Mouse (Mus musculus) midbrain, embryonic 13.5 days (tissue): ENCODE data around the gene Bicc1. TPM values are rescaled to one million over a fixed set of nuclear protein-coding genes. Genes with fewer than 3 reads are reported as not detected.

Experiments
- ATAC-seq: fragments of 200-750 bp; cut with Nextera tagmentation; 2 replicates; pipeline ENCODE4 v1.8.0; 2017; ENCODE audit warnings: mild to moderate bottlenecking, moderate TSS enrichment, moderate library complexity
- H3K27ac ChIP-seq: fragments of 300-500 bp; sonication (generic); 2 replicates; pipeline ENCODE4 v1.5.1; 2015; ENCODE audit warnings: inconsistent platforms, mild to moderate bottlenecking, moderate library complexity
- H3K27me3 ChIP-seq: fragments of 300-500 bp; sonication (generic); 2 replicates; pipeline ENCODE4 v1.6.1; 2015; ENCODE audit warnings: mild to moderate bottlenecking, inconsistent platforms
- H3K36me3 ChIP-seq: fragments of 300-500 bp; sonication (generic); 2 replicates; pipeline ENCODE4 v1.6.1; 2015; ENCODE audit warnings: mild to moderate bottlenecking, inconsistent platforms
- H3K4me1 ChIP-seq: fragments of 300-500 bp; sonication (generic); replicated peaks from 2 replicates; pipeline ENCODE4 v1.6.1; 2015; ENCODE audit warnings: inconsistent platforms
- H3K4me2 ChIP-seq: fragments of 300-500 bp; sonication (generic); replicated peaks from 2 replicates; pipeline ENCODE4 v1.6.1; 2015; ENCODE audit warnings: moderate library complexity, mild to moderate bottlenecking, inconsistent platforms
- H3K4me3 ChIP-seq: fragments of 300-500 bp; sonication (generic); replicated peaks from 2 replicates; pipeline ENCODE4 v1.5.1; 2015; ENCODE audit warnings: mild to moderate bottlenecking, inconsistent platforms
- H3K9ac ChIP-seq: fragments of 300-500 bp; sonication (generic); replicated peaks from 2 replicates; pipeline ENCODE4 v1.6.1; 2015; ENCODE audit warnings: mild to moderate bottlenecking, inconsistent platforms
- H3K9me3 ChIP-seq: fragments of 300-500 bp; sonication (generic); 2 replicates; pipeline ENCODE4 v1.6.1; 2016; ENCODE audit warnings: mild to moderate bottlenecking, inconsistent platforms
- WGBS: fragments of 180-500 bp; shearing (Covaris S2); methylation state at CpG from one replicate; pipeline ENCODE4 v1.1.7; 2015; 5-methylcytosine and 5-hydroxymethylcytosine counted together
- polyA plus RNA-seq: library from polyadenylated mRNA; unstranded; fragments of >200 nt; fragmentation: Nextera tagmentation; extraction: Ambion mirVana; gene quantifications from 2 replicates; pipeline ENCODE4 v1.2.1, GENCODE M21; 2015

Bicc1 gene
- polyA plus RNA-seq, 1 experiment from 2014 or later = 3.7 TPM

- Histone ChIP-seq H3K9ac (no peak overlapping the region), H3K4me3 (no peak overlapping the region), H3K9me3 (0 out of 2 replicates have a peak, but pooled peaks cover 3% of the 10 kb centered on the region), H3K4me2 (no peak overlapping the region), H3K27ac (no peak overlapping the region), H3K36me3 (no peaks in the 10 kb centered on the region), H3K27me3 (no peaks in the 10 kb centered on the region), H3K4me1 (no peaks in the 10 kb centered on the region)
- ATAC-seq = no peak
- 89% methylated on average over 6 of the region's 6 CpGs for WGBS
Measured at GRCm38 (mm10) chr10:70916697-70917096, 242.8 kb downstream of the Bicc1 start.

DNA sequence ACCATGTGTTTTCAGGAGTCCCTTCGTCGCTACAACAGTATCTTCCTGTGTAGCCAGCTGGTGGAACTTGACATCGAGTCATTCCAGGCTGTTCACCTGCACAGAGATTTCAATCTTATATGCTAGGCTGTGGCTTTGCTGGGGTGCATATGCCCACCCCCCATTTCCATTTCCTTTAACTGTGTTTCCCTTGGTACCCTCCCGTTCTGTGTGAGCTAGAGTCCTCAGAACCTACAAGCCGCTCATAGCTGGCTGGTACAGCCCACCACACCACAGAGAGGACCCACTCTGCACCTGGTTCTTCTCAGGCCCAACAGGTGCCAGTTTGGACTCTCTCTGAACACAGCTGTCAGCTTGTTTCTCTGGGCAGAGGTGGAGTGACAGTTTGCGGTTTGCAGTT is 244.4 kb downstream of the Bicc1 start:
- H3K4me1 ChIP-seq = no peaks in the 10 kb centered on the region
- H3K4me2 ChIP-seq = no peak overlapping the region
- H3K27ac ChIP-seq = no peak overlapping the region
- no peak for ATAC-seq
- H3K9me3 ChIP-seq = 0 out of 2 replicates have a peak, but pooled peaks cover 3% of the 10 kb centered on the region
- 96% methylated on average over 6 of the region's 6 CpGs for WGBS
- H3K9ac ChIP-seq = no peak overlapping the region
- no peaks in the 10 kb centered on the region for H3K27me3 ChIP-seq
- no peak overlapping the region for H3K4me3 ChIP-seq
- H3K36me3 ChIP-seq = no peaks in the 10 kb centered on the region

GRCm38 (mm10) chr10:70903936-70904335 is 255.6 kb downstream of the Bicc1 start:
- no peak overlapping the region for H3K4me2 ChIP-seq
- H3K36me3 ChIP-seq = no peaks in the 10 kb centered on the region
- H3K4me3 ChIP-seq = no peak overlapping the region
- WGBS = 53% methylated on average over 7 of the region's 7 CpGs
- peaks cover 21% of the 10 kb centered on the region for H3K4me1 ChIP-seq
- H3K9me3 ChIP-seq = no peaks in the 10 kb centered on the region
- H3K27ac ChIP-seq = no peak overlapping the region
- ATAC-seq = no peak
- no peak overlapping the region for H3K9ac ChIP-seq
- H3K27me3 ChIP-seq = no peaks in the 10 kb centered on the region

GRCm38 (mm10) chr10:70902751-70903485 is 256.6 kb downstream of the Bicc1 start:
- Histone ChIP-seq H3K4me3 (no peak overlapping the region), H3K27me3 (no peaks in the 10 kb centered on the region), H3K4me2 (no peak overlapping the region), H3K9me3 (no peaks in the 10 kb centered on the region), H3K27ac (peak overlapping the region; percentile 27; the same call in 1 of the 2 replicates), H3K4me1 (peaks cover 21% of the 10 kb centered on the region), H3K9ac (no peak overlapping the region), H3K36me3 (no peaks in the 10 kb centered on the region)
- ATAC-seq = 0 out of 2 replicates have a peak, but pooled peaks have one; percentile 34
- 65% methylated on average over 5 of the region's 5 CpGs for WGBS

GRCm38 (mm10) chr10:70901193-70901875 is 258.2 kb downstream of the Bicc1 start:
- 45% methylated on average over 11 of the region's 11 CpGs for WGBS

DNA sequence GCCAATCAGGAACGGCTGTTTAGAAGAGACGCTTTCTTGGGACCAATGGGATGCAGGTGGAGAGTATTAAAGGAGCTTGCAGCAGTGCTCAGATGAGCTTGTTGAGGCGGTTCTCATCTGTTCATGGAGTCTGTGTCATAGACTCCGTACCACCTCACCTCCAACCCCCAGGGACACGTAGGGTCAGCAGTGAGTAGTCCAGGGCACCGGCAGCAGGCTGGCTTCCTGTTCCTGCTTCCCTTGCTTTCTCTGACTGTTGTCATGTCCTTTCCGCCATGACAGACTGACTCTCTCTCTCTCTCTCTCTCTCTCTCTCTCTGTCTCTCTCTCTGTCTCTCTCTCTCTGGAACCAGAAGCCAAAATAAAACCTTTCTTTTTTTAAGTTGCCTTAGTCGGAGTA is 263.6 kb downstream of the Bicc1 start:
- 84% methylated on average over 8 of the region's 8 CpGs for WGBS
- Histone ChIP-seq H3K4me1 (peaks cover under 1% of the 10 kb centered on the region), H3K4me2 (no peak overlapping the region), H3K27ac (no peak overlapping the region), H3K27me3 (no peaks in the 10 kb centered on the region), H3K9me3 (no peaks in the 10 kb centered on the region), H3K36me3 (no peaks in the 10 kb centered on the region), H3K4me3 (no peak overlapping the region), H3K9ac (no peak overlapping the region)
- ATAC-seq = no peak

More at GRCm38 (mm10) chr10:70901193-70901875, 258.2 kb downstream of the Bicc1 start:
- no peak overlapping the region for H3K9ac ChIP-seq
- no peaks in the 10 kb centered on the region for H3K27me3 ChIP-seq
- no peaks in the 10 kb centered on the region for H3K9me3 ChIP-seq
- peak; percentile 77 for ATAC-seq
- no peak overlapping the region for H3K4me3 ChIP-seq
- peaks cover 21% of the 10 kb centered on the region for H3K4me1 ChIP-seq
- no peaks in the 10 kb centered on the region for H3K36me3 ChIP-seq
- no peak overlapping the region for H3K4me2 ChIP-seq
- H3K27ac ChIP-seq = peak overlapping the region; percentile 11; the same call in 1 of the 2 replicates

- H3K4me1 ChIP-seq = peaks cover 10% of the 10 kb centered on the region; the same call in 1 of the 2 replicates
- H3K36me3 ChIP-seq = no peaks in the 10 kb centered on the region
- ATAC-seq = no peak
- H3K27me3 ChIP-seq = no peaks in the 10 kb centered on the region
- 93% methylated on average over 1 of the region's 1 CpGs for WGBS
- no peak overlapping the region for H3K4me2 ChIP-seq
- H3K9ac ChIP-seq = no peak overlapping the region
- H3K9me3 ChIP-seq = no peaks in the 10 kb centered on the region
- no peak overlapping the region for H3K4me3 ChIP-seq
- H3K27ac ChIP-seq = no peak overlapping the region
Measured at GRCm38 (mm10) chr10:70878046-70878445, 281.5 kb downstream of the Bicc1 start.

GRCm38 (mm10) chr10:70877631-70878030 is 281.9 kb downstream of the Bicc1 start:
- H3K27me3 ChIP-seq = no peaks in the 10 kb centered on the region
- no peaks in the 10 kb centered on the region for H3K36me3 ChIP-seq
- H3K4me1 ChIP-seq = peaks cover 10% of the 10 kb centered on the region; the same call in 1 of the 2 replicates
- ATAC-seq = no peak
- no peak overlapping the region for H3K9ac ChIP-seq
- 89% methylated on average over 8 of the region's 8 CpGs for WGBS
- H3K4me2 ChIP-seq = no peak overlapping the region
- no peak overlapping the region for H3K27ac ChIP-seq
- H3K4me3 ChIP-seq = no peak overlapping the region
- H3K9me3 ChIP-seq = no peaks in the 10 kb centered on the region

DNA sequence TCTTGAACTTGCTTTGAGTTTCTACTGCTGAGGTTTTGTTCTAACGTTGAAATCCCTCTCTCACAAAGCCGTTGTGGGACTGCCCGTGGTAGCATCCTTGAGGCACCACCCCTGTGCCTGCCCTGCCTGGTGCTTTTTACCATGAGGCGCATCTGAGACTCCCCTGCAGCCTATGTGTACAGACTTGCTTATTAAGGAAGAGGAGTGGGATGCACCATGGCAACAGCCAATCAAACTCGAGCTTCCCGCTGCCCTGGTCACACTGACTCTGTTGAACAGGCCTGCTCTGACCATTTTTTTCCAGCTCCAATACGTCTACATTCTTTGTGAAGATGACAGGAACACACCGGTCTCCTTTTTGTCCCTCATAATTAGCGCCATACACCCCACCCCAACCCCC is 283.0 kb downstream of the Bicc1 start:
- H3K27ac ChIP-seq = no peak overlapping the region
- H3K4me1 ChIP-seq = peaks cover 10% of the 10 kb centered on the region; the same call in 1 of the 2 replicates
- peak; percentile 60; the same call in 1 of the 2 replicates for ATAC-seq
- no peak overlapping the region for H3K4me2 ChIP-seq
- H3K36me3 ChIP-seq = no peaks in the 10 kb centered on the region
- H3K27me3 ChIP-seq = no peaks in the 10 kb centered on the region
- no peaks in the 10 kb centered on the region for H3K9me3 ChIP-seq
- H3K9ac ChIP-seq = no peak overlapping the region
- H3K4me3 ChIP-seq = no peak overlapping the region
- WGBS = 65% methylated on average over 9 of the region's 9 CpGs

DNA sequence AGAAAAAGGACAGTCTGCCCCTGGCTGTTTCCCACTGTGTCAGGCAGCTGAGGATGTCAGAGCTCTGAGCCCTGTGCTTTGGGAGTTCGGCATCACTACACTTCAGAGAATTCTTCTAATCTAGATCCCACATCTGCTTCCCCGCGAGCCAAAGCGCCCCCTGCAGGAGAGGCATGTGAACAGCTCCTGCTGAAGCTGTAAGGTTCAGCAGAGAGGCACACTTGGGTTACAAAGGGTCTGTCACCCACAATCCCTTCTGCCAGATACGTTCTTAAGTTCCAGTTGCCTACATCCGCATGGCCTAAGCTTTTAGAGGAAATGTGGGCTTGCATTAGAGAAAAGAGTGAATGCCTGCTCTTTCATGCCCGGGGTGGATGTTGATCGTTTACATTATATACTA is 283.4 kb downstream of the Bicc1 start:
- no peak for ATAC-seq
- H3K27me3 ChIP-seq = no peaks in the 10 kb centered on the region
- no peaks in the 10 kb centered on the region for H3K9me3 ChIP-seq
- H3K27ac ChIP-seq = no peak overlapping the region
- 70% methylated on average over 8 of the region's 8 CpGs for WGBS
- H3K4me2 ChIP-seq = no peak overlapping the region
- peaks cover 10% of the 10 kb centered on the region; the same call in 1 of the 2 replicates for H3K4me1 ChIP-seq
- H3K4me3 ChIP-seq = no peak overlapping the region
- H3K36me3 ChIP-seq = no peaks in the 10 kb centered on the region
- no peak overlapping the region for H3K9ac ChIP-seq

GRCm38 (mm10) chr10:70874994-70875538 is 284.4 kb downstream of the Bicc1 start:
- no peak overlapping the region for H3K27ac ChIP-seq
- no peak overlapping the region; the same call in 1 of the 2 replicates for H3K4me2 ChIP-seq
- no peaks in the 10 kb centered on the region for H3K27me3 ChIP-seq
- no peaks in the 10 kb centered on the region for H3K9me3 ChIP-seq
- 0 out of 2 replicates have a peak, but pooled peaks have one; percentile 45 for ATAC-seq
- H3K9ac ChIP-seq = no peak overlapping the region
- no peak overlapping the region for H3K4me3 ChIP-seq
- H3K4me1 ChIP-seq = peaks cover 10% of the 10 kb centered on the region; the same call in 1 of the 2 replicates
- no peaks in the 10 kb centered on the region for H3K36me3 ChIP-seq
- WGBS = 17% methylated on average over 12 of the region's 12 CpGs
